Mouse (Mus musculus) lung, adult 2 months (tissue): Measurements from ENCODE around the gene Dgkd. TPM values are rescaled to one million over a fixed set of nuclear protein-coding genes. Genes with fewer than 3 reads are reported as not detected.

Experiments
- DNase-seq: peaks from one replicate; pipeline ENCODE4 v3.0.0; 2022
- H3K4me1 ChIP-seq: fragments of 200-500 bp; 2 replicates; pipeline ENCODE4 v1.6.1; 2011; ENCODE audit warnings: low read length; ENCODE audit not compliant: control insufficient read depth, insufficient read depth
- H3K4me3 ChIP-seq: fragments of 200-500 bp; replicated peaks from 2 replicates; pipeline ENCODE3; 2011; ENCODE audit warnings: low read depth, mild to moderate bottlenecking, control low read depth, low read length; ENCODE audit errors: extremely low read depth
- CTCF ChIP-seq: fragments of 200-500 bp; IDR thresholded peaks from 2 replicates; pipeline ENCODE4 v1.5.1; 2011; ENCODE audit warnings: mild to moderate bottlenecking, low read length, control low read depth; ENCODE audit not compliant: insufficient read depth
- POLR2A ChIP-seq: fragments of 200-500 bp; IDR thresholded peaks from 2 replicates; pipeline ENCODE4 v1.6.1; 2011; ENCODE audit warnings: low read depth, mild to moderate bottlenecking, control low read depth, low read length, borderline replicate concordance; ENCODE audit errors: extremely low read depth
- WGBS: fragments of 180-500 bp; shearing (Covaris S2); methylation state at CpG from one replicate; pipeline ENCODE4 v1.1.7; 2018; 5-methylcytosine and 5-hydroxymethylcytosine counted together
- polyA plus RNA-seq: library from polyadenylated mRNA; depleted of rRNA; stranded (reverse); fragments of >200 nt; gene quantifications from 2 replicates; pipeline ENCODE4 v1.2.3, GENCODE M21; 2012

Gene Dgkd
- polyA plus RNA-seq, 1 experiment, result 36.9 TPM

GRCm38 (mm10) chr1:87849278-87849677, 3.8 kb upstream of the Dgkd start:
- no peak for TF ChIP-seq CTCF
- TF ChIP-seq POLR2A, result no peak
- DNase-seq, result no peak
- Histone ChIP-seq H3K4me1 (0 out of 2 replicates have a peak, but pooled peaks cover 6% of the 10 kb centered on the region), H3K4me3 (no peak overlapping the region)
- WGBS, result 53% methylated on average over 5 of the region's 5 CpGs

GRCm38 (mm10) chr1:87851344-87851743, 1.7 kb upstream of the Dgkd start:
- 93% methylated on average over 3 of the region's 3 CpGs for WGBS
- TF ChIP-seq CTCF, result no peak
- no peak for TF ChIP-seq POLR2A
- no peak for DNase-seq
- H3K4me3 ChIP-seq, result no peak overlapping the region
- H3K4me1 ChIP-seq, result peaks cover 13% of the 10 kb centered on the region

GRCm38 (mm10) chr1:87852081-87852790, 851 bp upstream of the Dgkd start:
- DNase-seq, result no peak
- peaks cover 15% of the 10 kb centered on the region for H3K4me1 ChIP-seq
- 53% methylated on average over 5 of the region's 5 CpGs for WGBS
- TF ChIP-seq CTCF, result no peak
- TF ChIP-seq POLR2A, result no peak
- H3K4me3 ChIP-seq, result no peak overlapping the region

GRCm38 (mm10) chr1:87853601-87854361, 694 bp downstream of the Dgkd start:
- peak; percentile 52 for DNase-seq

GRCm38 (mm10) chr1:87854411-87854810, 1.3 kb downstream of the Dgkd start:
- DNase-seq, result no peak
- TF ChIP-seq CTCF (no peak), POLR2A (no peak)
- 25% methylated on average over 6 of the region's 6 CpGs for WGBS
- Histone ChIP-seq H3K4me3 (peak overlapping the region; percentile 91), H3K4me1 (peaks cover 21% of the 10 kb centered on the region)

More at GRCm38 (mm10) chr1:87853601-87854361, 694 bp downstream of the Dgkd start:
- TF ChIP-seq CTCF (no peak), POLR2A (no peak)
- WGBS, result under 1% methylated on average over 48 of the region's 48 CpGs
- Histone ChIP-seq H3K4me3 (peak overlapping the region; percentile 91), H3K4me1 (peaks cover 20% of the 10 kb centered on the region)

DNA sequence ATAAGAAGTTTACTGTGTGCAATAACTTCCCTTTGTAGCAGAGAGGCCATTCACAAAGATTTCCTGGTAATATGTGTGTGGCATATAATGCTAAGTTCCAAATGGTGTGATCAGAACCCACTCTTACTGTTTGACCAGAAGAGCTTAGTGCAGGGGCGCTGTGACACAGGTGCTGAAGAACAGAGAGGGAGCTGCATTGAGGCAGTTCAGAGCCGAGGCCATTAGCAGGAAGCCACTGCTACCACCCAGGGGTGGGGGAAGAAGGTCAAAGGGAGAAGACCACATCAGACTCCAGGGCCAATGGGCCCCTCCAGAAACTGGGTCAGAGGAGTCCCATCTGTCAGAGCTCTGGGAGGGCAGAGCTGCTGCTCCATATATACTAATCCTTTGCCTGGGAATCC, 1.8 kb downstream of the Dgkd start:
- WGBS, result 38% methylated on average over 2 of the region's 2 CpGs
- DNase-seq, result no peak
- TF ChIP-seq POLR2A (no peak), CTCF (no peak)
- Histone ChIP-seq H3K4me1 (peaks cover 24% of the 10 kb centered on the region), H3K4me3 (no peak overlapping the region)

- H3K4me1 ChIP-seq, result peaks cover 24% of the 10 kb centered on the region
- H3K4me3 ChIP-seq, result no peak overlapping the region
- no peak for DNase-seq
- TF ChIP-seq POLR2A (no peak), CTCF (no peak)
- 79% methylated on average over 1 of the region's 1 CpGs for WGBS
Observed at GRCm38 (mm10) chr1:87855522-87855921, 2.4 kb downstream of the Dgkd start.

DNA sequence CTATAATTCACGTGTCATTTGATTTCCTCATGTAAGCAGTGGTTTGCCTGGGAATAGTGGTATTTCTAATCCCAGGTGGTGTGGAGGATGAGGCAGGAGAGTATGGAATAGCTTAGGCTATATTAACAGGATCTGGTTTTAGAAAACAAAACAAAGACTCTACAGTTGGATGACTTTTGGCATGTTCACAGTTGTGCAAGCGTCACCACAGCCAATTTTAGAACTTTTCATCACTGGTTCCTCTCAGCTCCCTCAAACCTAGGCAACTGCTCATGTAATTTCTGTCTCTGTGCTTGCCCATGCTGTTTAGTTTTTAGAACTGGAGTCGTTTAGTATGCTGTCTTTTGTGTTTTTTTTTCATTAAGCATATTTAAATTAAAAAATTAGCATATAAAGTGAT, 3.7 kb downstream of the Dgkd start:
- whole genome bisulfite sequencing, result 54% methylated on average over 3 of the region's 3 CpGs
- Histone ChIP-seq H3K4me1 (peaks cover 24% of the 10 kb centered on the region), H3K4me3 (no peak overlapping the region)
- no peak for DNase-seq
- TF ChIP-seq POLR2A (no peak), CTCF (no peak)

DNA sequence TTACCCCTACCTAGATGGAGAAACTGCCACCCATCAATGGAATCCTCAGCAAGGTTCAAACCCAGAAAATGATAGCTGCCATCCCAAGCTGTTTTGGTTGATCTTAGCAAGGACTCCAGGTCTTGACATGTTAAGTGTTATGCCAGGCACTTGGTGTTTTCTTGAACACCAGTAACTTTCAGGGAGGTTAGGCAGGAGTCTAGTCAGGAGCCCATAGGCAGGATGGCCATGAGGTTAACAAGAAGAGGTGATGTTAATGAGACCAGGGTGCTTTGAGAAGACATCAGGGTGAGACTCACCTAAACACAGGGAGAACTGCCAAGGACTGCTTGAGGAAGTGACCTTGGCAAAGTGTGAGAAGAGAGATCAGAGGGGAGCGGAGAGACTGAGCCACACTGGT, 4.9 kb downstream of the Dgkd start:
- Histone ChIP-seq H3K4me1 (peaks cover 28% of the 10 kb centered on the region), H3K4me3 (no peak overlapping the region)
- no peak for DNase-seq
- TF ChIP-seq CTCF (no peak), POLR2A (no peak)
- WGBS, result 68% methylated on average over 1 of the region's 1 CpGs
